In genomic region chr17:15497882-15498752, GRCm38 (mm10) we compare ENCODE assay signal across 8 mouse cellular contexts. TPM values are rescaled to one million over a fixed set of nuclear protein-coding genes. Genes with fewer than 3 reads are reported as not detected.
A peak's percentile ranks its signal among the peaks of the same experiment; 100 is the strongest.
DNase-seq lines count a peak whose midpoint lies in the region; ATAC-seq lines count a peak whose summit lies in the region.

No protein-coding gene starts in this region.

- ATAC-seq in hindbrain, embryonic 15.5 days (ENCODE audit: low FRiP score, low read depth), result peak; percentile 97

- peak; percentile 95 for DNase-seq in R1 (ENCODE audit: low read depth, low spot score)
- DNase-seq in cerebellum, postnatal 25 days, result peak; percentile 96 to 98
- DNase-seq in frontal cortex, postnatal 25 days (ENCODE audit: low spot score in 2 of 2), result peak; percentile 93
- DNase-seq in left cerebral cortex, adult 11 months (ENCODE audit: low spot score), result peak; percentile 91
- peak; percentile 95 for DNase-seq in lung, postnatal 4 days
- peak; percentile 87 for DNase-seq in retina, postnatal 7 days (ENCODE audit: low read depth, low spot score)
- peak; percentile 84 for DNase-seq in urinary bladder, adult 2 months (ENCODE audit: low spot score)

- H3K4me3 ChIP-seq in hindbrain, embryonic 15.5 days, result peak overlapping the region; percentile 78

- peak overlapping the region; percentile 94 for H3K27ac ChIP-seq in hindbrain, embryonic 15.5 days (replicated peaks)

- H3K9ac ChIP-seq in hindbrain, embryonic 15.5 days, result peak overlapping the region; percentile 72

- WGBS in hindbrain, embryonic 15.5 days, result under 1% methylated on average over 49 of the region's 50 CpGs

- H3K4me1 ChIP-seq in hindbrain, embryonic 15.5 days (replicated peaks), result peaks cover 40% of the 10 kb centered on the region

- H3K4me2 ChIP-seq in hindbrain, embryonic 15.5 days, result peak overlapping the region; percentile 92

- H3K36me3 ChIP-seq in hindbrain, embryonic 15.5 days, result peaks cover 18% of the 10 kb centered on the region

- no peaks in the 10 kb centered on the region for H3K9me3 ChIP-seq in hindbrain, embryonic 15.5 days

- no peaks in the 10 kb centered on the region for H3K27me3 ChIP-seq in hindbrain, embryonic 15.5 days

RNA-seq across cellular contexts. Expression of gene Psmb1, which starts 1.4 kb away (rescaled TPM):
- 229 and 241 TPM in 2 replicates for polyA plus RNA-seq in hindbrain, embryonic 15.5 days (2015; fragmentation: Nextera tagmentation; extraction: Ambion mirVana)
- polyA plus RNA-seq in urinary bladder, adult 2 months (2012; rRNA removed), result 145 and 185 TPM in 2 replicates

RNA-seq across cellular contexts. Expression of gene Tbp, which starts 1.6 kb away (rescaled TPM):
- 53.5 and 59.6 TPM in 2 replicates for polyA plus RNA-seq in hindbrain, embryonic 15.5 days (2015; fragmentation: Nextera tagmentation; extraction: Ambion mirVana)
- 29.3 and 32.4 TPM in 2 replicates for polyA plus RNA-seq in urinary bladder, adult 2 months (2012; rRNA removed)

RNA-seq across cellular contexts. Expression of gene Pdcd2, which starts 29.0 kb away (rescaled TPM):
- polyA plus RNA-seq in hindbrain, embryonic 15.5 days (2015; fragmentation: Nextera tagmentation; extraction: Ambion mirVana), result 58.2 TPM in 2 replicates
- 23.2 and 23.8 TPM in 2 replicates for polyA plus RNA-seq in urinary bladder, adult 2 months (2012; rRNA removed)

Comparison
In these comparisons a context has a peak if more than half of its experiments do, and no peak if none do; other contexts are left out.
1. Peak in every context shown above with its lines: DNase-seq, ATAC-seq, H3K4me3 ChIP-seq and H3K27ac ChIP-seq.